Mouse (Mus musculus) layer of hippocampus, postnatal 14 days (tissue): Measurements from ENCODE around the gene Gsdma3. TPM values are rescaled to one million over a fixed set of nuclear protein-coding genes. Genes with fewer than 3 reads are reported as not detected.
"Not testable (repeated sequence)": the region's sequence is repeated elsewhere in the genome, so short reads cannot be mapped to it uniquely, and the experiment has no call there.

Source experiments
- DNase-seq, 2 experiments: peaks; one replicate each; pipeline ENCODE4 v3.0.0; 2021 to 2022; ENCODE audit warnings: low spot score in 2 of 2, mixed read lengths in 1 of 2
- total RNA-seq, 2 experiments: library from RNA; stranded (reverse); gene quantifications; 2 replicates each; pipeline ENCODE4 v1.2.3; 2021

The Gsdma3 gene
- total RNA-seq, 2 experiments from 2014 or later = not detected

- DNase-seq = no peak
Observed at GRCm38 (mm10) chr11:98595473-98595872, 30.7 kb upstream of the Gsdma3 start.

- no peak for DNase-seq
Observed at GRCm38 (mm10) chr11:98595955-98596354, 30.2 kb upstream of the Gsdma3 start.

DNA sequence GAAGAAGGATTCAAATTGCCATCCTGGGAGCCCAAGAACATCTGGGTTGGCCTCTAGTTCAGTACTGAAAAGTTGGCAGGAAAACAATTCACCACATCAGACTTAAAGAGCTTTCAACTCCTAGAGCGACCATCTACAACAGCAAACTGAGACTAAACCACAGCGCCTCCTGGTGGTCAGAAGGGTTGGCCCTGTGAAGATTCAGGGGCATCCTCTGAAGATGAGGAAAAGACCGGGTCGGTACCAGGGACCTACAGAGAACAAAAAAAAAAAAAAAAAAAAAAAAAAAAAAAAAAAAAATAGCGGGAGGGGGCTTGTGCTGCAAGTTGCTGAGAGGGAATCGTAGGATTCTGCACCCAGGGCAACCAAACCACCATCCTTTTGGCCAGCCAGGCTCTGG is 28.8 kb upstream of the Gsdma3 start:
- no peak for DNase-seq

DNA sequence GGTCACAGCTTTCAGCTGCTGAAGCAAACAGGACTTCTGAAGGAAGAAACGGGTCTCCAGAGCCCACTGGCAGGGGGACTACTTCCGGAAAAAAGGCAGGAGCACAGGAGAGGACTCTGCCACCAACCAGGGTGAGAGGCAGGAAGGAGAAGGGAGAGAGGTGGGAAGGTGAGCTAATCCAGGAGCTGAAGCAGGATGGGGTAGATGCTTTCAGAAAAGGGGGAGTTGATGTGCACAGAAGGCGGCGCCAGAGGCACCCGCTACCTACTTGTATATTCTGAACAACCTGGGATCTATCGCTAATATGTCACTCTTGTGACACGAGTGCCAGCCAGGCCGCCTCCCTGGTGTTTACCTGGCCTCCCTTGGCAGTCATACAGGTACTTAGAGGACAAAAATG is 28.2 kb upstream of the Gsdma3 start, which contains the start of gene Lrrc3c:
Lrrc3c (plus strand) TSS at position 301 of the 400 bp plus-strand sequence.
- DNase-seq = no peak

GRCm38 (mm10) chr11:98598851-98599290 is 27.3 kb upstream of the Gsdma3 start:
- peak in 1 of 2 experiments; percentile 37 for DNase-seq

DNA sequence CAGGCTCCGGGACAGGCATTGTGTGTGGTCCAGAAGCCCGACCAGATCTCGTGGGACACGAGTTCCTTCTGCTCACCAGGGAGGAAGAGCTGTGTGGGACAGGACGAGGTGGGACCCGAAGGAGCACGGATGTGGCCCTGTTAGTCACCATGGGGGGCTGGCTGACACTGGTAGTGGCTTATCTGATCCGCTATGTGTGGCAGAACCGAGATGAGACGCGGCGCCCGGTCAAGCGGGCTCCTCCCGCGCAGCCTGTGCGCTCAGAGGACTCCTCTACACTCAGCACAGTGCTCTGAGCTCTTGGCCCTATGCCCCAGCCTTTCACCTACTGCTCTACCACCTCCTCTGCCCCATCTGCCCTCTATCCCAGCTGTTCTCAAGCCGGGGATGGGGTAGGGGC is 26.9 kb upstream of the Gsdma3 start:
- DNase-seq = no peak

DNA sequence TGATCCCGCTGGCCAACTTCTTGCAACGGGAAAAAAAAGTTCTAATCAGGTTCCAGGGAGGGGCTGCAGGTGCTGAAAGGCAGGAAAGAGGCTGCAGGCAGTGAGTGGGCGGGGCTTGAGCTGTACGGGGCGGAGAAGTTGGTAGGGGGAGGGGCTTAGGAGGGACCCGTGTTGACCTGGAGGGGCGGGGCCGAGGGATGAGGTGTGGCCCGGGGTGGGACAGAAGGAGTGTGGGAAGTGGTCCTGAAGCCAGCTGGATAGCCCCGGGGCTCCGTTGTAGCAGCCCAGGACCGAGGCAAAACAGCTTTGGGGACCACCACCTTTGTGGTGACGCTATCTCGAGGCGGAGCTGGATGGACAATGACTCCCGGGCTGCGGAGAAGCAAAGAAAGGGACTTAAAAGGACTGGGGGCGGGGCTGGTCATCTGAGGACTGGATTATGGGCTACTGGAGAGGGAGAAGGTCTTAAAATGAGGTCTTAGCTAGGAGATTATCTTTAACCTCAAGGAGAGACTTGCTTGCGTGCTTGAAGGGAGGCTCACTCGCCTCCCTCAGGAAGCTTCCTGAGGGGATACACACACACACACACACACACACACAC is 24.0 kb upstream of the Gsdma3 start:
- DNase-seq = no peak

DNA sequence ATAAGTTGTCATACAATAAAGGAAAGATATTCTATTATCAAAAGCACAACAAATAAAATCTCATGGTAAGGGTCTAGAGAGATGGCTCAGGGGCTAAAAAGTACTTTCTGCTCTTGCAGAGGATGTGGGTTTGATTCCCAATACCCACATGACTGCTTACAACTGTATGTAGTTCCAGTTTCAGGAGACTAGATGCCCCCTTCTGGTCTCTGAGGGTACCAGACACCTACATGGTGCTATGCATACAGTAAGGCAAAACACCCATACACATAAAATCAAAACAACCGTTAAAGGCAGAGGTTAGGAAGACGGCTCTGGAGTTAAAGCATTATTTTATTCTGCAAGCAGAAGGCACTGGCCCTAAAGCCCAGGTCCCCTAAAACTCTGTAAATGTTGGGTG is 22.2 kb upstream of the Gsdma3 start:
- DNase-seq = no peak

DNA sequence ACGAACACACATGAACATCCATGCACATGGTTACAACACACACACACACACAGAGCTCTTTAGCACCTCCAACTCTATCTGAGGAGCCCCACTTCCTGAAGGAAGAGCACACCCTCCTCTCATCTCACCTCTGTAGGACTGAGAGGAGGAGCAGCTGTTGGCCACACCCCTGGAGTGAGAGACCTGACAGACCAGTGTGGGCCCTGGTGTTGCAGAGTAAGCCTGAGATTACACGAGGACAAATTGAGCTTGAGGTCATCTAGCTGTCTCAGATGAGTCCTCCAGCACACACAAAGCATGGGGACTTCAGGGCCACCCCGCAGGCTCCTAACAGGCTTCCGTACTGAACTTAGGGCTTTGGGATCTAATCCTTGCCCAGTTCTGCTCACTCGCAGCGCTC is 21.2 kb upstream of the Gsdma3 start:
- DNase-seq = not testable (repeated sequence)

DNA sequence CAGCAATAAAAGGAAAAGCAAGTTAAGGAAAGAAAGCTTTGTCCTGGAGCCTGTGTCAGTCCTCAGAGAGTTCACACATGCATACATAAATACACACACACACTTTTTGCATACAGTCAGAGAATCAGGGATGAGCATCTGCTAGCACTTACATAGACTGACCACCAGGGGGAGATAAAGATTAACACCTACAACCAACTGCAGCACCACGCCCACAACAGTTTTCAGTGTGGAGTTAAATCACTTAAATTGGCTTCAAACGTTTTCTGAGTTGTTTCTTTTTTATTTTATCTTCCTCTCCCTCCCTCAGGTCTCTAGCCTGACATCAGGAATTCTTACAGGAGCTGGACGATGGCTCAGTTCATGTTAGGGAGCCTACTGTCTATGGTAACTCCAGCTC is 19.4 kb upstream of the Gsdma3 start:
- peak in 1 of 2 experiments; percentile 62 for DNase-seq

- no peak for DNase-seq
Observed at GRCm38 (mm10) chr11:98620791-98621190, 5.4 kb upstream of the Gsdma3 start.

- DNase-seq = not testable (repeated sequence)
Observed at GRCm38 (mm10) chr11:98623981-98624380, 2.2 kb upstream of the Gsdma3 start.

DNA sequence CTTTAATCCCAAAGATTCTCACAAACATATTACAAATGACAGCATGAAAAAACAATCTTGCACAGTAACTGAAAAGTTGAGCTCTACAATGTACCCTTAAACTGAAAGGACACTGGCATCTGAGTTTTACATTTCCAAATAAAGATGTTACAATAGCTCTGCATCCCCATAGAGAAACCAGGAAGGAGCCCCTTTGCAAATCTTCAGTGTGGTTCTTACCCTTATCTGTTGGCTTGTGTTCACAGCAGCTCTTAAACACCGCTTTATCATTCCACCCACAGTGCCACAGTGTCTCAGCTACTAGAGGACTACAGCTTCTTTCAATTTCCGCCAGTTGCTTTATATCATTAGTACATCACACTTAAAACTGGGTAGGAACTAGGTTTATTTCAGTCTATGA is 1.8 kb upstream of the Gsdma3 start:
- not testable (repeated sequence) for DNase-seq

DNA sequence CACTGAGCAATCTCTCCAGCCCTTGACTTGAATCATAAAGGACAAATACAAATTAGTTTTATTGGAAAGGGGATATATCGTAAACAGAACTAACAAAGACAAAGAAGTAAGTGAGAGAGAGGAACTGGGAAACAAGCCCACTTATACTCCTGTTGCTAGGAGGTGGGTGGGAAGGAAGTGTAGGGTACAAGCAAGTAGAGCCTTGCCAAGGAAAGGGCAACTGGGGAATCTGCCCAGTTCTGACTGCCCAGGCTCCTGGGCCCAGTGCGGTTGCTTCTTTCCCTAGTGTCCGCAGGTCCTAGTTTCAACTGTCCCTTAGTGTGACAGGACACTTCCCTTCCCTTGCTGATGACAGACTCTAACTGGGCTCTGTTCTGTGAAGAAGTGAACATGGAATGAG is 2.5 kb downstream of the Gsdma3 start:
- peak in 1 of 2 experiments; percentile 8 for DNase-seq

DNA sequence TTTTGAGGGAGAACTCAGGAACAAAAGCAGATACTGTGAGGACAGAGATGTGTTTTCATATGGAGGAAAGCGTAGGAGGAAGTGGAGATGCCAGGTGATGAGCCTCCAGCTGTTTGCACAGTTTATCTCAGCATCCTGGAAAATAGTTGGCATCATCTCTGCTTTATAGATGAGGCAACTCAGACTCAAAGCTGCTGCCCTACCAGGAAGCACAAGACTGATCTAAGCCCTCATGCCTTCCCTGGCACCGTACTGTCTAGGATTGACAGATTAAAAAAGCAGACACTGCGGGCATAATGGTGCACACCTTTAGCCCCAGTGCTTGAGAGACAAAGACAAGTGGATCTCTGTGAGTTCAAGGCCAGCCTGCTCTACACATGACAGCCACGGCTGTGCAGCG is 4.5 kb downstream of the Gsdma3 start:
- DNase-seq = no peak

DNA sequence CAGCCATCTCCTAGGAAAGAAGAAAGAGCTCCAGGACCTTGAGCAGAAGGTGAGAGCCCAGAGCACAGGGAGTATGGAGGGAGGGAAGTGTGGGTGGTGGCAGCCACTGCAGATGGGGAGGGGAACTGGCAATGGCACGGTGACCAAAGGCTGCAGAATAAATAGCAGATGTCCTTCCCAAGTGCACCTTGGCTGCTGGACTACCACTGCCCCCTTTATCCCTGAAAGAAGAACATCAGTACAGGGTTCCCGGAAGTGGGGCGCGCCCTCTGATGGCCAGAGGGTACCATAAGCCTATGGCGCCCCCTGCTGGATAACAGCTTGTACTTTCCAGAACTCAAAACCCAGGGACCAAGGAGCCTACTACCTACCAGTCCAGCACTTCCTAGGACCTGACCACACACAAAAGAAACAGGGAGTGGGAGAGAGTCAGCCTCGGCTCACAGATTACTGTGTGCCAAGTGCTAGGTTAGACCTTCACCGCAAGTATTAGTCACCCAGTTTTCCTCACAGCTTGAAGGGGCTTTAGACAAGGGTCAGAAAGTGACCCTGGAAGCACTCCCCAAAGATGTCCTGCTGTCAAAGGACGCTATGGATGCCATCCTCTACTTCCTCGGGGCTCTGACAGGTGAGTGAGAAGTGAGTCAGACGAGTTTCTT is 9.3 kb downstream of the Gsdma3 start:
- DNase-seq = not testable (repeated sequence)

- no peak for DNase-seq
Observed at GRCm38 (mm10) chr11:98637501-98637900, 11.3 kb downstream of the Gsdma3 start.

- DNase-seq = no peak
Observed at GRCm38 (mm10) chr11:98640091-98640490, 13.9 kb downstream of the Gsdma3 start.

DNA sequence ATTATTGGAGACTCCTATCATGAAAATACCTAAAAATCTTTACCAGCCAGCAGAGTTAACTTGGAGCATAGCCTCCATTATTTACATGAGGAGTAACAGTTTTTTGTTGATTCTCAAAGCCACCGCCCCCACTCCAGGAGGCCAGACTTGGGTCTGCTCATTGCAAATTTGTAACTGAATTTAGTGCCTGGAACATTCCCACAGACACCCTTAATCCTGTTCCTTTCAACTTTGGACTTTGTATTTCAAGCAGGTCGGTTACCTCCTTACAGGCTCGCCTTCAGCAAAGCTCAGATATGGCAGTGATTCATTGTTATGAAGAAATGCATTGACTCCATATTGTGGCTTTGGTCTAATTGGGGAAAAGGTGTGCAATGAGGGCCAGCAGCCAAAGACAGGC is 18.6 kb downstream of the Gsdma3 start:
- DNase-seq = no peak

GRCm38 (mm10) chr11:98645946-98646345 is 19.8 kb downstream of the Gsdma3 start:
- DNase-seq = no peak

DNA sequence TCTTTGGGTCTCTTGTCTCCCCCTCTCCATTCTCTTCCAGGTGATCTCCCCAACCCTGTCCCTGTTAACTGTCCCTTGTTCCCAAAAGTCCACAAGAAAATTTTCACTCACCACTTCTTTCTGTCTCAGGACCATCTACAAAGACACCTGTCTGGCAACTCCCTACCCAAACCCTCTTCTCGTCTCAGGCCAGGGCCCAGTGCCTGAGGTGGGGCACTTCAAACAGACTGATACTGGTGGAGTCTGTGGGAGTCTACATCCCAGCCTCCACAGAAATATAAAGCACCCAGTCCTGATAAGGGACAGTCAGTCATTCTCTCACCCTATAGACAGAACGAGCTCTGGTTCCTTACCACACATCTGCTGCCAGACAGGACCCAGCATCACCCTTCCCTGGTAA is 20.3 kb downstream of the Gsdma3 start, which contains the start of gene Gsdma2:
Gsdma2 (plus strand) TSS at position 301 of the 400 bp plus-strand sequence.
- no peak for DNase-seq

- DNase-seq = peak; percentile 6 to 18
Observed at GRCm38 (mm10) chr11:98655076-98655475, 28.9 kb downstream of the Gsdma3 start.

DNA sequence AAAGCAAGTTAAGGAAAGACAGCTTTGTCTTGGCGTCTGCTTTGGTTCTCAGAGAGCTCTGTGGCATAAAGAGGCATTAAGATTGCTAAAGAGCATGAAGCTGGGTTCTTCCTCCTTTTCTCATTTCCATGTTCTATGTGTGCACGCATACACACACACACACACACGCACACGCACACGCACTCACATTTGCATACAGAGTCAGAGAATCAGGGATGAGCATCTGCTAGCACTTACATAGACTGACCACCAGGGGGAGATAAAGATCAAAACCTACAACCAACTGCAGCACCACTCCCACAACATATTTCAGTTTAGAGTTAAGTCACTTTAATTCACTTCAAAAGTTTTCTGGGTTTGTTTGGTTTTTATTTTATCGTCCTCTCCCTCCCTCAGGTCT is 34.4 kb downstream of the Gsdma3 start:
- peak; percentile 22 to 65 for DNase-seq
